Mouse (Mus musculus) CD4-positive, CD25-positive, alpha-beta regulatory T cell, adult 2 months (primary cell): ENCODE data around the gene Hspe1.
"Not testable (repeated sequence)": the region's sequence is repeated elsewhere in the genome, so short reads cannot be mapped to it uniquely, and the experiment has no call there.

ENCODE experiments used
- DNase-seq: peaks from one replicate; pipeline ENCODE4 v3.0.0-alpha.2; 2012; ENCODE audit warnings: low read depth, low spot score

Hspe1 gene

DNA sequence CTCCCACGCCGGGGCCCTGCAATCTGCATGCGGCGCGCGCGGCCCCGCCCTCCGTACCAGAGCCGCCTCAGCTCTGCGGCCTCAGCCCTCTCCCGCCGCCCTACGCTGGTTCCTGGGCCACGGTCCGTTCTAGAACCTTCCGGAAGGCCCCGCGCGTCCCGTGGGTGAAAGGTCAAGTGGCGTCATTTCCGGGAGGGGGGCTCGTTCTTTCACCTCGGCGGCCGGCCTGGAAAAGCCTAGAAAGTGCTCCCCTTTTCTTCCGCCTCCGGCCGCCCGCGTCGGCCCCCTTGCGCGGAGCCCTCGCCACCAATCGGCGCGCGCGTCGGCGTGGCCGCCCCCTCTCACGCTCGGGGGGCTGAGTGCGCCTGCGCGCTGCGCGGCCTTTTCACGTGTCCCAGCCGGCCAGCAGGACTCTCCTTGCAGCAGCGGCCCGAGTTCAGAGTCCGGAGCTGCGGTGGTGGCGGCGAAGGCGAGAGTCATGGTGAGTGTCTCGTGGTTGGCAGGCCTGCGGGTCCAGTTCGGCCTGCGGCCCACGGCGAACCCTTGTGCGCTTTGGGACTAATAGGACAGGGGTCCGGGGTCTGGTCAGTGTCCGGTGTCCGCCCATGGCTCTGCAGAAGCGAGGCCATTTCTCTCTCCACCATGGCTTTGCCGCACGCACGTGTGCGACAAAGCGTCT, at the start of gene Hspe1, which contains the start of gene Hspd1:
Hspe1 (plus strand) TSS at position 201 of the 679 bp plus-strand sequence.
Hspd1 (minus strand) TSS at position 312 of the 679 bp plus-strand sequence.
- DNase-seq: peak; percentile 98

DNA sequence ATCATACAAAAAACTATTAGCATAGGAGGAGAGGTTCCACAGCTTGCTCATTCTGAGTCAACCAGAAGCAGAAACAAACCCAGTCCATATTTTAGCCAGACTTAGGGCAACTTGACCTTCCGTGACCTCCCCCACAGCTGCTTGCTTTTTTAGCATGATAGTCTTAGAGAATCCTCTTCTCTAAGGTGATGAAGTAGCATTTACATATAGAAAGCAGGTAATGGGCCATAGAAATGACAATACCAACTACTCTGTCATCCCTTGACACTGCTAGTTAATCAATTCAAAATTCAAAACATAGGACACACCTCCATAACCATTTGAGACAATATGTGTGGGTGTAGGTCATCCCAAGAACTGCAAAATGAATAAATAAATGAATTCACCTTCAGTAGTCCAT, 48.0 kb upstream of the Hspe1 start:
- no peak for DNase-seq

DNA sequence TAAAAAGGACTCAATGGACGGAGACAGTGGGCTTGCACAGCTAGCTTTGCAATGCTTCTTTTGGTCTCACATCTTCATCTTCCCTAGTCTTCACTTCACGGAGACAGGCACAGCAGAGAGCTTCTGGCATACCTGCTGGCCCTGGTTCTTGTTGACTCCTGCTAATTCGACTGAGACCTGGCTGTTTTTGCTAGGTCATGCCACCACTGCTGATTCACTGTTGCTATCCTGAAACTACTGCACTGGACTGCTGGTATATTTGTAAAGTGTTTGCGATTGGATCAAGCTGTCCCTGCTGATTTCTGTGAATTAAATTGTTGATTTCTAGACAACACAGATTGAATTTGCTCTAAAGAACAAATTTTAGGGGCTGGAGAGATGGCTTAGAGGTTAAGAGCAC, 46.2 kb upstream of the Hspe1 start:
- no peak for DNase-seq

DNA sequence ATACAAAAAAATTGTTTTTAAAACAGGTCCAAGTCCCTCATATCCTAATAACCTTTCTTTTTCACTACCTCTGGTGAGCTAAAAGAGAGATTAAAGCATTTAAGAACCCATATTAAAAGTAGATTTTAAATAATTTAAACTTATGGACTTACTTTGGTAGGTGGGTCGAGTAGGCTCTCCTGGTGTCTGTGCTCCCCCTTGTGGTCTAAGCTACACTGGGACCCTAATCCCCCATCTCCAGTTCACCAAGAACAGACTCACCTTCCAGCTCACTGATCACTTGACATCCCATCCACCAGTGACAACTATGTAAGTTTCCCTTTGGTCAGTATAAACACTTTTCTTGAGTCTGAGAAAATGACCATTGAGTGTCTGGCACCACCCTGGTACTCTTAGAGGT, 45.7 kb upstream of the Hspe1 start:
- DNase-seq: peak; percentile 70

DNA sequence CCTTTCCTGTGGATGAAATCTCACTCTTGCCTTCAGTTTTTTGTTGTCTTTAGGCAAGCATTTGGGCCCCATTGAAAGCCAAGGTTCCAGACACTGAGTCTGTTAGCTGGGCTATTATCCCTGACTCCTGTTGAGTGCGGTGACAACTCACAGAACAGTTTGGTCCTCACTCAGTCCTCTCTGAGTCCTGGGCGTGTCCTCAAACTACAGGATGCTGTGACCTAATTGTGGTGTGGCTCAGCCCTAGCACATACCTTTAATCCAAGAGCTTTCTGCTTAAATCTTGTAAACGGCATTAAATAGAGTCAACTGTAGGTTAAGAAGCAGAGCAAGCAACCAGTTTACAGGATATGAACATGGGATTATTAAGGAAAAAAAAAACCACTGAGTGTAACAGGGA, 44.8 kb upstream of the Hspe1 start:
- DNase-seq: no peak

DNA sequence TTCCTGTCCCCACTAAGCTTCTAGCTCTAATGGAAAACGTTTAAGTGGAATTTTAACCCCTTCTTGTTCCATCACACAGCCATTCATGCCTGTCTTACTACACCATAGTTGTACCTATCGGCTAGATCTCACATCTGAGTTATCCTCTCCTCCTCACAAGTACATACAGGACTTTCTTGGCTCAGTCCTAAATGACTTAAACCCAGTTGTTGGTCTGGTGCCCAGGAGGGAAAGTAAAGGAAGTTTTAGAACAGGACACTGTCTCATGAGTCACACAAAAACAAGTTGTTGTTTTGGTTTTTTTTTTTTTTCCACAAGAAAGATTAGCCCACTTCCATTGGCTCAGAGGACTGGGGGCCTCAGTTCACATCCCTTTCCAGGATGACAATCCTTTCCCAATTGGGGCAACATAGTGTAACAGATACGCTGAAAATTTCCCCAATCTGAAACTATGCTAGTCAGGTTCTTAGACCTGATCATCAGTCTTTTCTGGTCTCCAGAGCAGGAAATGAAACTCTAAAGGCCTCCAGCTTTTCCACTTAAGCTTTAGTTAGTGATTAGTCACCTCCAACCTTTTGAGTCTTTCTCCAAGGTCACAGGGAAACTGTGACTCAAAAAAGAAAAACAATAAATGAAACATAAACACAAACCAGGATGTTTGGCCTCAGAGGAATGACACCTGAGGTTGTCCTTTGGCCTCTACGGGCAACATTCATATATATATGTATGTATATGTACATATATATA, 38.9 kb upstream of the Hspe1 start:
- peak; percentile 19 for DNase-seq

DNA sequence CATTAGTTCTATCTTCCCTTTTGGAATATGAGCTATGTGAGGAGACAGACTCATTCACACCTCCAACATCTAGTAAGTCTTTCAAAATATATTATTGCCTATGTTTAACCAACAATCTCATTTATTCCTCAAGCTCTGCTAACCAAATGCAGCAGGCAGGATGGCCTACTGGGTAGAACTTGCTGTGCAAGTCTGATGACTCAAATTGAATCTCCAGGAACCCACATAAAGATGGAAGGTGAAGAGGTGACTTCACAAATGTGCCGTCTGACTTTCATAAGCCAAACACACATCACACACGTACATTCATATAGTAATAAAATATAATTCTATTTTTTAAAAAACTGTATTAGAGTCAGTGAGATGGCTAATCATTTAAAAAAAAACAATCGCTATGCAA, 36.3 kb upstream of the Hspe1 start:
- peak; percentile 64 for DNase-seq

DNA sequence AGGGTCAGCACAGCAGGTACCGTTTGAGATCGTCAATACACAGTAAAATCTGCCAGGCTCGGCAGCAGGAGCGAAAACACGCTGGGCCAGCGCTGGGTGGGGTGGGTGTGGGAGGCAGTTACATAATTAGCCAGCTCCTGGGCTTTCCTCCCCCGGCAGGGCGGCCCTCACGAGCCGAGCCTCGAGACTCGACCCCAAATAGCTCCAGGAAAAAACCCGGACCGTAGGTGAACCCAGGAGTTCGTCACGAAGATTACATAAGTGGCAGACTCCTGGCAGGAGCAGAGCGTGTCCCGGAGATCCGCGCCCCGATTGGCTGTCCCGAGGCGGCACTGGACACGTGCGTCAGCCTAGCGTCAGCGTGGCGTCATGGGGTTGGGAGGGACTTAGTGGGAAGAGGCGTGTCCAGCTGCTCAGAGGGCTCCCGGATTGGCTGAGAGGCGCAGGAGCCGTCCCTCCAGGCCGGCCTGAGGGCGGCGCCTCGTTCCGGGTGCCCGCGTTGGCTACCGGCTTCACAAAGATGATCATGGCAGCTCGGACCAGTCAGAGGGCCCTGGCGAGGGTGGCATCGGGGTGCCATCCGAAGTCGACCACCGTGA, 35.5 kb upstream of the Hspe1 start, which contains the start of gene Coq10b:
Coq10b (plus strand) TSS at position 416 of the 599 bp plus-strand sequence.
- DNase-seq: peak; percentile 99

DNA sequence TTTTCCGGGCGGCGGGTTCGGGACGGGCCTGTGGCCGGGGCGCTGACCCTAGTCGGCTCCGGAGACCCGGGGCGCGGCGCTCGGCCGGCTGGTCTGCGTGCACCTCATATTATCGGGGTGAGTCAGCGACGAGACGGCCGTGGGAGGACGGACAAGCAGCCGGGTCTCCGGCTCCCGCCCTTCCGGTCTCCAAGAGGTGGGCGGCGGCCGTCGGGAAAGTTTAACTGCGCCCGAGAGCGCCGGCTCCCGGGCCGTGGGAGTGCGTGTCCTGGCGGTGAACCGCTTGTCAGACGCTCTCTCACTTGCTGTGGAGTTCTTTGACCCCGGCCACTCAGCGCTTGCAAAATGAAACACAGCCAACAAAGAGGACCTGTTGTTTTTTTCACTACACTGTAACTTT, 34.9 kb upstream of the Hspe1 start:
- DNase-seq: peak; percentile 71

DNA sequence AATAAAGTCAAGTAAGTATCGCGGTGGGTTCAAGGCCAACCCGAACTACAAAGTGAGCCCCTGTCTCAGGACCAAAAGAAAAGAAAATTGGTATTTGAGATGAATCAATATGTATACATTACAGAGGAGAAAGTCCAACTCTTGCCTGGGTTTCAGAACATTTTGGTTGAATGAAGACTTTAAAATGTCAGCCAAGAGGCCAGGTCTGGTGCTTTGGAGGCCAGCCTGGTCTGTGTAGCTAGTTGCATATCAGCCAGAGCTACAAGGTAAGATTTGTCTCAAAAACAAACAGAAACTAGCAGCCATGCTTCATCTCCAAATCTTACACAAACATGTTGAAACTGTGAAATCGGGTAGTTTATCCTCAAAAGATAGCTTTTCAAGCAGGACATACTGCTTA, 34.3 kb upstream of the Hspe1 start:
- DNase-seq: peak; percentile 20

DNA sequence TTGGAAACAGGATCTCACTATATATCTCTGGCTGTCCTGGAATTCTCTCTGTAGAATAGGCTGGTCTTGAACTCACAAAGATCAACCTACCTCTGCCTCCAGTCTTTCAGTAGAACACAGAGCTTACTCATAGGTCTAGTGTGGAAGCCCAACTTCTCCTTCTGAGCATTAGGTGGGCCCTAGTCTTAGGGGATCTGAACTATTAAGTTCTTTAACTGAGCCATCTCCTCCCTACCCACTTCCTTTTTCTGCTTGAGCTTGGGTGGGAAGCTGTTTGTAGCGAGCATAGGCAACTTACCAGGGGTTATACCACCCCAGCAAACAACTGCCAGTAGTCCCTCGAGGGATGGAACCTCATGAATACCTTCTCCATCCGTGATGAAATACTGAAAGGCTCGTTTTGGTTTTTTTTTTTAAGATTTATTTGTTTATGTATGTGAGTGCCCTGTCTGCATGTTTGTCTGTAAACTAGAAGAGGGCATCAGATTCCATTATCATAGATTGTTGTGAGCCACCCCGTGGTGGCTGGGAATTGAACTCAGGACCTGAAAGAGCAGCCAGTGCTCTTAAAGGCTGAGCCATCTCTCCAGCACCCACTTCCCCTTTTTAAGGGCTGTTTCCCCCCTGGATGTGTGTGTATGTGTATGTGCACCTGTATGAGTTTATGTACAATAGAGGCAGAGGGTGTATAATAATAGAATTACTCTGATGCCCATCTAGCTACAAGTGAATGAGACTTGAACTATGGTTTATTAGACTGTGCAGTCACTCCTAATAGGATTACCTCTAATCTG, 32.4 kb upstream of the Hspe1 start:
- no peak for DNase-seq

DNA sequence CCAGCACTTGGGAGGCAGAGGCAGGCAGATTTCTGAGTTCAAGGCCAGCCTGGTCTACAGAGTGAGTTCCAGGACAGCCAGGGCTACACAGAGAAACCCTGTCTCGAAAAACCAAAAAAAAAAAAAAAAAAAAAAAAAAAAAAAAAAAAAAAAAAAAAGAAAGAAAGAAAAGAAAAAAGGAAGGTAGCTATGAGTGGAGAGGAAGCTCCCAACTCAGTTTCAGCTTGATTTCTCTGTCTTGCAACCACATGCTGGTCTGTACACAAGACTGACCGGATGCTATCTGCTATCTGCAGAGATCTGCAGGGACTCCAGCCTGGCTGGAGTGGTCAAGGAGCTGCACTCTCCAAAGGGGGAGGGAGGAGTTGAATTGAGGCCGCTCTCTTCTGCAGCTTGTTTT, 29.5 kb upstream of the Hspe1 start:
- not testable (repeated sequence) for DNase-seq

DNA sequence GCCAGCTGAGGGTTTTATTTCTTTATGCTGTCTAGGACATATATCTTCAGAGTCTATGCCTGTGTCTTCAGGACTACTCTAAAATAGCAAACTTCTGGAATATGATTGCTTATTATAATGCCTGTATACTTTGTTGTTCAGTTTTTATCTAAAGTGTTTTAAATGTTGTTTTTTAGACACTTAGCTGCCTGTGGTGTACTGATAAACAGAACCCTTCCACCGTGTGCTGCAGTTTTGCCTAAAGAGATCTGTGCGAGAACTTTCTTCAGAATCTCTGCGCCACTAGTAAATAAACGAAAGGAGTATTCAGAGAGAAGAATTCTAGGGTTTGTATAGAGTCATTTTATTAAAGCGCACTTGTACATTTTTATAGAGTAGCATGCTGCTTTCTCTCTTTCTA, 26.8 kb upstream of the Hspe1 start:
- no peak for DNase-seq

DNA sequence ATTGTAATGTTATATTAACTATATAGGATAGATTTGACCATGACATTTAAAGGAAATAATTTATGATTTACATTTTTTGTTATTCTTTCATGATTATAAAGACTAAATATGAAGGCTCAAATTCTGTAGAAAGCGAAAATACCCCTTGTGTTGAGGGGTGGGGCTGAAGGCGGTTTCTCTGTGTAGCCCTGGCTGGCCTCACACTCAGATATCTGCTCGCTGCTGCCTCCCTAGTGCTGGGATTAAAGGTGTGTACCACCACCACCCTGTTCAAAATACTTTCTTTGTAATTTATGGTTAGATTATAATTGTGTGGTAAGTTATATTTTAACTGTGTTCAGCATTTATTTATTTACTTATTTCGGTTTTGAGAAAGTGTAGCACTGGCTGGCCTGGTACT, 26.2 kb upstream of the Hspe1 start:
- DNase-seq: no peak

DNA sequence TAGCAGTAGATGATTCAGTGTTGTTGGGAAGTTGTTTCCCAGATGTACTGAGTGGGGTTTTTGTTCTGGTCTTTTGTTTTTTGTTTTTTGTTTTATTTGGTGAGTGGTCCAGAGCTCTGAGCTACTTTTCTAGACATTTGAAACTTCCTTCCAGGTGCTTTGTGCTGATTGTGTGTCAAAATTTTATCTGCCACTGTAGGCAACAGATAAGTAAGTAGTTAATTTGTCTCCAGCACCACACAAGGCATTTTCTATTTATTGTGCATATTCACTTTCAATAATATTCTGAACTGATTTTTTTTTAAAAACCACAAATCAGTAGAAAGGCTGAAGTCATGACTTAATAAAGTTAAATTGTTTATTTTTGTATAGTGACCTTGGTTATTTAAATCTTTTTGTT, 15.6 kb upstream of the Hspe1 start:
- DNase-seq: not testable (repeated sequence)

DNA sequence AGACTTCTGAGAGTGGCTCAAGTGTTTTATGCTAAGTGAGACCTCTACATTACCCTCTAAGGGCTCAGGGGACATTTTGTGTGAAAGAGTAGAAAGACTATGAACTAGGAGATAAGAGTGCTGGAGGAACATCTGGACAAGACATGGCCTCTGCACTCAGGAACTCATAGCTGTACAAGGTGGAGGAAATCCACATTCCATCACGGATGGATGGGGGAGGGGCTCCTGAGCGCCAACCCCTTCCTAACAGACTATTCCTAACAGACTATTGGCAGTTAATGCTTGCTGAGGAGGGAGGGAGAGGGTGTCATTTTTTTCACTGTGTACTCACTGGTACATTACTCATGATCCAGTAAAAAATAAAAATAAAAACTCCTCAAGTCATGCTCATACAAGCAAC, 13.2 kb upstream of the Hspe1 start:
- no peak for DNase-seq

DNA sequence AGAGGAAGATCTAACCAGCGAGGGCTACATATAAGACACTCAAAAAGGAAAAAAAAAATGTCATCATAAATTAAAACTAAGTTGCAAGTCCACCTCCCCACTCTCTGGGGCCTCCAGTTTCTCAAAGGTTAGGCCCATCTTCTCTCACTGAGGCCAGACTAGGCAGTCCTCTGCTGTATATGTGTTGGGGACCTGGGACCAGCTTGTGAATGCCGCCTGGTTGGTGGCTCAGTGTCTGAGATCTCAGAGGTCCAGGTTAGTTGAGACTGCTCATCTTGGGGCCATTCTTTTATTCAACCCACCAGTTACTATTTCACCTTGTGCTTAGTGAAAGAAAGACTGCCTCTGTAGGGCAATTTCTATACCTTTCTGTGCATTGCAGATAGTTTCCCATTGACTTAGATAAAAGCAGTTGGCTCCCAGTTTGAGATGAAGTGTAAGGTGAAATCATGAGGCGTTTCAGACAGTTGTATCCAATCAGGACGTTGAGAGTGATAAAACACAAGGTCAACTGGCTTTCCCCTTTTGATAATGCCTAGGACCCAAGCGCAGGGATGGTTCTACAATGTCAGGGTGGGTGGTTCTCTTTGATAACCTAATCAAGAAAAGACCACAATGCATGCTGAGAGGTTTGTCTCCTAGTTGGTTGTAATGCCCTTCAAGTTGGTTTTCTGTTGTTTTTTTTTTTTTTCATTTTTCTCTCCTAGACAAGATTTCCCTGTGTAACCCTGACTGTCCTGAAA, 12.1 kb upstream of the Hspe1 start:
- no peak for DNase-seq

DNA sequence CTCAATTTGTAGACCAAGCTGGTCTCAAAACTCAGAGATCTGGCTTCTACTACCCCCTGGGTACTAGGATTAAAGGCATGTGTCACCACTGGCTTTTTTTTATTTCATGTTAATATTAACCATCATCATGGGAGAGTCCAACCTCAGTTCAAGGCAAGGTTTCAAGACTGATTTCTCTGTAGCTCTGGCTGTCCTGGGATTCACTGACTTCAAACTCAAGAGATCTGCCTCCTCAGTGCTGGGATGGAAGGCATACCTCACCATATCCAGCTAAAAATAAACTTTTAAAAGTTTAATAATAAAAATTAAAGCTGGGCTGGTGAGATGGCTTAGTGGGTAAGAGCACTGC, 11.6 kb upstream of the Hspe1 start:
- DNase-seq: no peak

DNA sequence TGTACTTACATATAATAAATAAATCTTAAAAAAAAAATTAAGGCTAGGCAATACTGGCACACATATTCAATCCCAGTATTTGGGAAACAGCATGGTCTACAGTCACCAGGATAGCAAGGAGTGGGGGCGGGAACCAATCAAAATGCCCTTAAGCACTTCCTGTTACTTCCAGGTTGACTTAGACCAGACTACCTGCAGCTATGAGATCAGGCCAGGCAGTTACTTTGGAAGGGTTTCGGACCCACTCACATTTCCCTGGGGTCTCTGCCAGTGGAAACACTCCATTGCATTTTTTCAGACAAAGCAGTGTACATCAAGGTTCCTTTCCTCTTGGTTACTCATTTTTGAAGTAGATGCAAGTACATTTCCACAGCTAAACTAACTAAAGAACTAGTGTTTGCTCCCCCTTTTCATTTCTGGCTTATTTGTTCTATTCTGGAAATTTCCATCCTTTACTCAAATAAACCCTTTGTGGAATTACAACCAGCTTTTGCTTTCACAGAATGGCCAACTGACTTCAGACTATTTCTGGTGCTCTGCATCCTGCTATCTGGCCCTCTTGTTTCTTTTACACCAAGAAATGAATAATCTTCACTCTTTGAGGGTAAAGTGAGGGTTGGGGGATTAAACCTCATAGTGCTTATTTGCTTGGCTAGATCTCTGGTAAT, 10.9 kb upstream of the Hspe1 start:
- no peak for DNase-seq

DNA sequence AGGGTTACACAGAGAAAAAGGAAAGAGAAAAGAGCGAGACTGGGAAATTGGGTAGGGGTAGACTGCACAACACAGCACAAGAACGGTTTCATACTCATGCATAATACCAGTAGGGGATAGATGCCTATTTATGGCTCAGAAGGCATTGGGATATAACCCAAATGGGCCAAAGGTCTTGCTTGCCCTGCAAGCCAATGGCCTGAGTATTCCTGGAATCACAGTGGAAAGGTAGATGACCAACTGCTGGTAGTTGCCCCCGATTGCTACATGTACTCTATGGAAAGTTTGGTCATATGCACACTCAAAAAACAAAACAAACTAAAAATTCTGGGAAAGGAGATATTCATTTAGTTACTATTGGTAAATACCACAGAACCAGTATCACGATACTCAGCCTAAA, 8.3 kb upstream of the Hspe1 start:
- no peak for DNase-seq

DNA sequence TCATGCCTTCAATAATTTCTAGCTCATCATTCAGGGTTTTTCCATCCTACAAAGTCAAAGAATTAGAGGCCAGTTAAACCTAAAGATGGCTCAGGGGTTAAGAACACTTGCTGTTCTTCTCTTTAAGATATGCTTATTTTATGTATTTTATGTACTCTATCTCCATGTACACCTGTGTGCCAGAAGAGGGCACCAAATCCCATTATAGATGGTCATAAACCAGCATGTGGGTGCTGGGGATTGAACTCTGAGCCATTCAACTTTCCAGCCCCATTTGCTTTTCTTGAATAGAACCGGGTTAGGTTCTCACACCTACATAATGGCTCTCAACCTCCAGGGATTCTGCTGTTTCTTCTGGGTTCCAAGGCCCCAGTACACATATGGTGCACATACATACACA, 5.8 kb upstream of the Hspe1 start:
- peak; percentile 57 for DNase-seq
